Mouse (Mus musculus): Measurements from ENCODE around the gene Olfr954. TPM values are rescaled to one million over a fixed set of nuclear protein-coding genes. Genes with fewer than 3 reads are reported as not detected.

Olfr954 gene
- not detected for total RNA-seq (2021)

- no peak for DNase-seq (ENCODE audit: low spot score)
- intact Hi-C loops (cut with DNase I), result no loop called here
These were observed at the start of gene Olfr954 for GRCm38 (mm10) chr9:39456401-39456800. TSS of gene Olfr954 (plus strand) at chr9:39456701.

GRCm38 (mm10) chr9:39427048-39427447 lies 29.5 kb upstream of the Olfr954 start, which contains the start of gene Olfr952:
TSS of gene Olfr952 (minus strand) at chr9:39427148.
- no peak for DNase-seq (ENCODE audit: low spot score)
- intact Hi-C loops (cut with DNase I), result no loop called here

DNA sequence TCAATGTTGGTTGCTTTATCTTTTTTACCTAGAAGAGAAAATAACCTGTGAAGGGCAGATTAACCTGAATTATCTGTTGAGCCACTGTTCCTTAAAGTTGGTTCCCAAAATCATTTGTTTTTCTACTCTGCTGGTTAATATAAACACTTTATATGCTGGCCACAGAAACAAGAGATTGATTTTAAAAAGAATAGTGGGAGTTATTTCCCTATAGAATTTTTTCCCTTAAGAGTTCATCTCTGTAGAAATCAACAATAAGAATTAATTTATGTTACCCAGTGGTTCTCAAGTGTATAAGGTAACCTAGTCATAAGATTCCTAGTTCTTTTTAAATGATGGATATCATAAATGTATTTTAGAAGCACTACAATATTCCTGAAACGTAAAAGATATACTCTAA lies 15.3 kb downstream of the Olfr954 start, which contains the start of gene Olfr955:
Gene Olfr955, minus strand, starts transcription at position 101 of the 400 bp plus-strand sequence.
- intact Hi-C loops (cut with DNase I), result loop anchor here (5.0 kb wide), 1 partner anchor 40 kb away; no protein-coding TSS in a partner anchor
- DNase-seq (ENCODE audit: low spot score), result no peak

DNA sequence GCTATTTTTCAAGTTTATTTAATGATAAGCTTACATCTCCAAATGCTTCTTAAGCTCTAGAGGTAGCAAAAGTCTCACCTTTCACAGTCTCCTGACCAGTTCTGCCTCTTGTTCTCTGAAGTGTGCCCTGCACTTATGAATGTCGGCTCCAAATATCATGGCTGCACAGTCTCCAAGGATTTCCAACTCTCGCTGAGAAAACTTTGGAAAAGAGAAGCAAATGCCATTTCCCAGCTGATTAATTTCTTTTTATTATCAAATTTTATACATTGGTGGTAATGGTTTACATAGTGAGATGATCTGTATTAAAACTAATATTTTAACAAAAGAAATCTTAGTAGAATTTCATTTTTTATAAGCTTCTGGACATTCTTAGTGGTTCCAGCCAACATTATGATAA lies 37.4 kb downstream of the Olfr954 start, which contains the start of gene Olfr44:
Gene Olfr44, minus strand, starts transcription at position 101 of the 400 bp plus-strand sequence.
- intact Hi-C loops (cut with DNase I), result no loop called here

GRCm38 (mm10) chr9:39508998-39509397 lies 52.5 kb downstream of the Olfr954 start:
- intact Hi-C loops (cut with DNase I), result loop anchor here (1.0 kb wide), 1 partner anchor 103 kb away; no protein-coding TSS in a partner anchor
- DNase-seq (ENCODE audit: low spot score), result no peak

More for the DNA sequence above, 37.4 kb downstream of the Olfr954 start, which contains the start of gene Olfr44:
- no peak for DNase-seq (ENCODE audit: low spot score)

DNA sequence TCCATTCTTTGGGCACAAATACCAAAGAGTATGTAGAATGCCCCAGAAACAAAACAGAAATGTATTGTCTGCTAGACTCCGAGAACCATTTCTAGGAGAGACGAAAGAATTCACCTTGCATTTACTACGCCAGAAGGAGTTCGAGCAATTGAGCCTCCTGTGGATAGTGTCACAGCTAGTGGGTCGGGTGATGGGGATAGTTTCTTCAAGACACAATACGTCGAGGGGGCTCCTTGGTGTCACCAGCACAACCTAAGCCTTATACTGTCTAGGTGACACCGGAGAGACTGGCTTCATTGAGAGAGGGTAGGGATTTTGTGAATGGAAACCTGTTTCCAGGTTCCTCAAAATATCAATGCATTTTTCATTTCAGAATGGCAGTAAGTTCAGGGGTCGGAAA lies 52.9 kb downstream of the Olfr954 start:
- intact Hi-C loops (cut with DNase I), result loop anchor here (1.0 kb wide), 1 partner anchor 103 kb away; no protein-coding TSS in a partner anchor
- no peak for DNase-seq (ENCODE audit: low spot score)

Other genes starting within 250 kb of the Olfr954 start
- not detected for gene Olfr1537, start 206.7 kb upstream of the Olfr954 start, total RNA-seq (2021)
- not detected for gene Olfr945, start 179.9 kb upstream of the Olfr954 start, total RNA-seq (2021)
- gene Olfr948, start 130.7 kb upstream of the Olfr954 start, total RNA-seq (2021), result not detected
- not detected for gene Olfr951, start 69.3 kb upstream of the Olfr954 start, total RNA-seq (2021)
- not detected for gene Olfr952, start 29.6 kb upstream of the Olfr954 start, total RNA-seq (2021)
- gene Olfr955, start 15.2 kb downstream of the Olfr954 start, total RNA-seq (2021), result not detected
- gene Olfr44, start 37.3 kb downstream of the Olfr954 start, total RNA-seq (2021), result not detected
- gene Olfr957, start 59.1 kb downstream of the Olfr954 start, total RNA-seq (2021), result not detected
- not detected for gene Olfr958, start 97.4 kb downstream of the Olfr954 start, total RNA-seq (2021)
- gene Olfr959, start 118.9 kb downstream of the Olfr954 start, total RNA-seq (2021), result not detected
- gene AW551984, start 147.7 kb downstream of the Olfr954 start, total RNA-seq (2021), result under 1 TPM; 0.36 to 0.78 TPM
- gene Olfr148, start 154.0 kb downstream of the Olfr954 start, total RNA-seq (2021), result not detected
- gene Olfr960, start 164.7 kb downstream of the Olfr954 start, total RNA-seq (2021), result not detected
- not detected for gene Olfr961, start 188.4 kb downstream of the Olfr954 start, total RNA-seq (2021)
- not detected for gene Olfr963, start 210.5 kb downstream of the Olfr954 start, total RNA-seq (2021)

Data from heart, postnatal 25 days (tissue).